22 mouse cellular contexts compared by ENCODE assay signal in the genomic region with DNA sequence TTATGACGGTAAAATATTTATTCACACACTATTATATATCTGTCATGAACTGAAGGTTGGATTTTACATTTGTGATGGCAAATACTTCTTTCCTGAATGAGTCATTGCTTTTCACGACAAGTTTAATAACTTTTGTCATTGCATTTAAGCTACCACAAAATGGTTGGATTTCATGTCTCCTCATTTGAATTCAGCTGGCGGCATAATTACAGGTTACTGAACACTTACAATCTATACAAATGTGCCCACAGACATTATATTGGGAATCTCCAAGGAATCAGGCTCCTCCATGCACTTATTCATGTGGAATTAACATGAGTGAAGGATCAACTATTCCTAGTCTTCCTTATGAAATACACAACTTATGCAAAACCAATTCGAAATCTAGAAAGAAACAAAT.
"Had no signal": no experiment of that assay in that cellular context is flagged by ENCODE, and none has a peak within 500 bp of the region (broad histone marks: within the 10 kb centered on the region; RNA-seq: fewer than 3 reads in every experiment).

No protein-coding gene starts in this region.

- ATAC-seq: liver, postnatal 0 days; midbrain, embryonic 16.5 days had no signal

- H3K9me3 ChIP-seq: limb, embryonic 12.5 days; limb, embryonic 15.5 days; lung, embryonic 15.5 days; megakaryocyte, embryonic 14.5 days; midbrain, embryonic 12.5 days; neural tube, embryonic 13.5 days; stomach, embryonic 15.5 days had no signal

- H3K4me3 ChIP-seq: limb, embryonic 12.5 days; limb, embryonic 15.5 days; lung, embryonic 15.5 days; megakaryocyte, embryonic 14.5 days; midbrain, embryonic 12.5 days; myocyte; neural tube, embryonic 13.5 days; stomach, embryonic 15.5 days had no signal

- H3K4me1 ChIP-seq: limb, embryonic 12.5 days; limb, embryonic 15.5 days; lung, embryonic 15.5 days; megakaryocyte, embryonic 14.5 days; midbrain, embryonic 12.5 days; neural tube, embryonic 13.5 days; stomach, embryonic 15.5 days had no signal

- DNase-seq: kidney, adult 9 months; kidney, postnatal 14 days; kidney, postnatal 4 days; left cerebral cortex, postnatal 4 days; liver, postnatal 0 days; lung, postnatal 10 days; lung, postnatal 36 days; retina, postnatal 1 day; right cerebral cortex, postnatal 25 days; spleen, adult 18-20 months; thymus, postnatal 25 days had no signal

- H3K9ac ChIP-seq: limb, embryonic 12.5 days; limb, embryonic 15.5 days; liver, embryonic 14.5 days; liver, postnatal 0 days; lung, embryonic 15.5 days; midbrain, embryonic 12.5 days; neural tube, embryonic 13.5 days; stomach, embryonic 15.5 days had no signal

- H3K27ac ChIP-seq: limb, embryonic 12.5 days; limb, embryonic 15.5 days; liver, embryonic 14.5 days; lung, embryonic 15.5 days; midbrain, embryonic 12.5 days; neural tube, embryonic 13.5 days; stomach, embryonic 15.5 days had no signal

- H3K36me3 ChIP-seq: limb, embryonic 12.5 days; limb, embryonic 15.5 days; lung, embryonic 15.5 days; midbrain, embryonic 12.5 days; neural tube, embryonic 13.5 days; stomach, embryonic 15.5 days had no signal

- H3K27me3 ChIP-seq: limb, embryonic 12.5 days; limb, embryonic 15.5 days; lung, embryonic 15.5 days; megakaryocyte, embryonic 14.5 days; midbrain, embryonic 12.5 days; neural tube, embryonic 13.5 days; stomach, embryonic 15.5 days had no signal

- H3K4me2 ChIP-seq: limb, embryonic 12.5 days; limb, embryonic 15.5 days; liver, embryonic 11.5 days; lung, embryonic 15.5 days; midbrain, embryonic 12.5 days; neural tube, embryonic 13.5 days; stomach, embryonic 15.5 days had no signal
